Mouse (Mus musculus) Muller cell, postnatal 12 days (primary cell): ENCODE measurements around the gene Osbpl10.
"Not testable (repeated sequence)": the region's sequence is repeated elsewhere in the genome, so short reads cannot be mapped to it uniquely, and the experiment has no call there.

Experiments
- DNase-seq: peaks from one replicate; pipeline ENCODE4 v3.0.0-alpha.2; 2015; ENCODE audit errors: inconsistent ontology term

Gene Osbpl10

DNA sequence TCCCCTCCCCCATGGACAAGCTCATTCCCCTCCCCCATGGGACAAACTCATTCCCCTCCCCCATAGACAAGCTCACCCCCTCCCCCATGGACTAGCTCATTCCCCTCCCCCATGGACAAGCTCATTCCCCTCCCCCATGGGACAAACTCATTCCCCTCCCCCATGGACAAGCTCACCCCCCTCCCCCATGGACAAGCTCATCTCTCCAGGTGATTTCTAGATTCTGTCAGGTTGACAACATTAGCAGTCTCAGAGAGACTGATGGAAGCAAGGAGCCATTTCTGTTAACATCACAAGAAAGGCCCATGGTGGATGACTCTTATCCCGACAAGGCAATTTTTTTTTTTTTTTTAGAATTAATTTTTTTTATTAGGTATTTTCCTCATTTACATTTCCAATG, 52.7 kb downstream of the Osbpl10 start:
- not testable (repeated sequence) for DNase-seq

DNA sequence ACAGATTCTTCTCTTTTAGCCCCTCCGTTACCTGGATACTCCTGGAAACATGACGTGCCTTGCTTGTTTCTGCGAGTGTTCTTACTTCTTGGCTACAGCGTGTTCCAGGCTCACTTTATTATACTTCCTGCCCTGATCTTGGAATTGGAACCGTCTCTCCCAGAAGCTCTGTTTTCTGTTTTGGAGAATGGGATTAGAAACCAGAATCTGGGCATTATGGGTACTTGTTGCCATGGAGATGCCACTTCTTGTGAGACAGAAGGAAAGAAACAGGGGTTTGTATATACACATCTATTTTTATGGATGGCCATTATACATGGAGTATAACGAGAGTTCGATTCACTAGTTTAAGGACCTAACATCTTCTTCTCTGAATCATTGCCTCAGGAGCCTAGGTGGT, 54.4 kb downstream of the Osbpl10 start:
- DNase-seq: no peak

DNA sequence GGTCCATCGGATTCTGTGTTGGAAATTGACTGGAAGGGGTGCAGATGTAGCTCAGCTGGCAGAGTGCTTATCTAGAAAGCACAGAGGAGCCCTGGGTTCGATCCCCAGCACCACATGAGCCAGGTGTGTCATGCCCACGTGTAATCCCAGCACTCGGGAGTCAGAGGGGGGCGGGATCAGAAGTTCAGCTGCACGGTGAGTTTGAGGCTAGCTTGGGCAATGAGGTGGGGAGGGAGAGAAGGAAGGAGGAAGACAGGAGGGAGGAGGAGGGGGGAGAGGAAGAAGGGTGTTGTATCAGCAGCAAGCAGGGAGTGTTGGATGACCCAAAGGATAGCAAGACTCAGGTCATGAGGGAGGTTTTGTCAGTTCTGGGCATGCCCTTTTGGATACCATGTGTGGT, 55.9 kb downstream of the Osbpl10 start:
- no peak for DNase-seq

DNA sequence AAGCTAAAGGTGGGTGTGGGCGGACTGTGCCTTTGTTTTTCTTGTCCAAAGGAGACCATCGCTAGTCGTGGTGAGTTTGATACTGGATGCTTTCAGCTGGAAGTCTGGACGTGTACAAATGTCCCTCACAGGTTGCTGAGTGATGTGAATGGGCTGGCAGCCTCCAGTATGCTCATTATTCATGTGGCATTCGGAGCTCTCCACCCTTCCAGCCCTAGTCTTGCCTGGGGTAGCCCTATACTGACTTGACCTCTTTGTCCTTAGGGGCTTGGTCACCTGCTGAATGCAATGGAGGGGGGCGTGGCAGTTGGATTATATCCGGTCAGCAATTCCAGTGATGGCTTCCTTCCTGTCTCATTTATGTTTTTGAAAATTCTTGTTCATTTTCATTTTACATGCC, 56.4 kb downstream of the Osbpl10 start:
- no peak for DNase-seq

DNA sequence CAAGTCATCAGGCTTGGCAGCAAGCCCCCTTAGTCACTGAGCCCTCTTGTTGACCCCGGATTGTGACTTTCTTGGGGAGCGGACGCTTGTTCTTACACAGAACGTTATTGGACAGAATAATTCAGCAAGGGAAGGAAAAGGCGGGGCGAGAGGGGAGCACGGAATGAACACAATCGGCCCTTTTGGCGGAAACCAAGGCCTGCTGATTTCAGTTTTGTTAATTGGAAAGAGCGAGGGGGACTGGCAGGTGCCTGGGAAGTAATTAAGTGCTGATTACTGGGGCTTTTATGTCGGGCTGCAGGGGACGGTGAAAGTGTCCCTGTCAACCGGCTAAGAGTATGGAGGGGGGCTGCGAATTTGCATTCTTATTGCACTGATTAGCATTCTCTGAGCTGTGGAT, 59.8 kb downstream of the Osbpl10 start:
- DNase-seq: peak; percentile 69

DNA sequence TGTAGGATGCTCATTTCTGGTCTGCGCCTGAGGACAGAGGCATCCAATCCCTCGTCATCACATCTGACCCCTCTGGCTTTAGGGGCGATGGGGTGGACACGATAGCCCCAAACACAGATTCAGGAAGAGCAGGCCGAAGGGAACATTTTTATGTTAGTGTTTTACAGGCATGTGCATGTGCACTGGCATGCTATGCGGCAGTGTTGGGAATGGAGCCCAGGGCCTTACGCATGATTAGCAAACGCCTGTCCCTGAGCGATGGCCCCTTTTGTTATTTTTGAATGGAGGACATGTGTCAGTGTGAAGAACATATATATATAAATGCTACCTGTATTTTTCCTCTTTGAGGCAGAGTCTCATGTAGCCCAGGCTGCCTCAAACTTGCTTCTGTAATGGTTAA, 60.3 kb downstream of the Osbpl10 start:
- DNase-seq: no peak

DNA sequence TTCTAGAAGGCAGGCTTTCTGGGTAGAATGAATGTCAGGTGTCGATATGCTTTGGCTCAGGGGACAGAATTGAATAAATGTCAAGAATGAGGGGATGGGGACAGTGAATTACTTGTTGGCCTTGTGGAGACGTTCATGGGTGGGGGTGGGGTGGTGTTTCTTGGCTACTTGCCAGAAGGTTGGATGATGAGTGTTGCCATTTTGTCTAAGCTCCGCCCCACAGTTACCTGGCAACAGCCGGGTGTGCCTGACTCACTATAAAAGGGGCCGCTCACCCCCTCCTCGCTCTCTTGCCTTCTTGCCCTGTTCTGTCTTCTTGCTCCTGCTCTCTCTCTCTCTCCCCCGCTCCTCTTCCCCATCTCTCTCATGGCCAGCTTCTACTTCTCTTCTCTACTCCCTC, 60.9 kb downstream of the Osbpl10 start:
- peak; percentile 54 for DNase-seq

DNA sequence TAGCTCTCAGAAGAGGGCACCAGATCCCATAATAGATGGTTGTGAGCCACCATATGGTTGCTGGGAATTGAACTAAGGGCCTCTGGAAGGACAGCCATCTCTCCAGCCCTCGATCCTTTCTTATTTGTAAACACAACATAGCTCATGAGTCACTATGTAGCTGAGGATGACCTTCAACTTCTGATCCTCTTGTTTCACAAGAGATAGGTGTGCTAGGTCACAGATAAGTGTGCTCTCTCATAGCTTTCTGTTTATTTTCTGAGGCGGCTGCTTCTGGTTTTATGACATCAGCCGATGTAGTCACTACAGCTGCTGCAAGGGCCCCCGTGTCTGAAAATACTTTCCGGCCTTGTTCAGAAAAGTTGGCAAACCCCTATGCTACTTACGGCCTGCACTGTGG, 64.2 kb downstream of the Osbpl10 start:
- DNase-seq: no peak

DNA sequence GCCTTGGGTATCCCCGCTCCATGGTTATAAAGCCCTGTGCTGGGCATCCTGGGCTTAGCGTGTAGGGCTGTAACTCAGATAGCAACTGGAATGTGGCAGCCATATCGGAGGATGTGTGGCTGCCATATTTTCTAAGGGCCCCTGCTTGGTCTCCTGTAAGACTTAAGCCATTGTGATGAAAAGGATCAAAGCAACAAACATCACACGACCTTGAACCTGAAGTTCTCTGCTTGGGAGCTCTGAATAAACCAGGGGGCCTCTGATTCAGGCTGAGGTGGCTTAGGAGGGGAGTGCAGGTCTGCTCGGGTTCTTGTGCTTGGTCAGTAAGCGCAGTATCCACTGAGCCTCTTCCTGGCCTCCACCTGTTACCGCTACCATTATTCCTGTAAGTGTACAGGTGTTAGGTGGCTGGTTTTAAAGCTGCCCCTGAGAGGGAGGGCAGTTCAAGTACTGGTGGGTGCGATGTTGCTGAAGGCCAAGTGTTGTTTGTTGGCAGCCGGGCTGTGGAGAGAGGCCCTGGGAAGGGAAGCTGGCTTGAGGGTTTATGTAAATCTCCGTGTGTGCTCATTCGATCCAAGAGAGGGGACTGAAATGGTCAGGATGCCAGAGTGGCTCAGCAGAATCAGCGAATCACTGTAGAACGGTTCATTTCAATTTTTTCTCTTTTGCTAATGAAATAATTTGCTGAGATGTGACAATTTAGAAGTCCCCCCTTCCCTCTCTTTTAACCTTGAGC, 64.8 kb downstream of the Osbpl10 start:
- no peak for DNase-seq

DNA sequence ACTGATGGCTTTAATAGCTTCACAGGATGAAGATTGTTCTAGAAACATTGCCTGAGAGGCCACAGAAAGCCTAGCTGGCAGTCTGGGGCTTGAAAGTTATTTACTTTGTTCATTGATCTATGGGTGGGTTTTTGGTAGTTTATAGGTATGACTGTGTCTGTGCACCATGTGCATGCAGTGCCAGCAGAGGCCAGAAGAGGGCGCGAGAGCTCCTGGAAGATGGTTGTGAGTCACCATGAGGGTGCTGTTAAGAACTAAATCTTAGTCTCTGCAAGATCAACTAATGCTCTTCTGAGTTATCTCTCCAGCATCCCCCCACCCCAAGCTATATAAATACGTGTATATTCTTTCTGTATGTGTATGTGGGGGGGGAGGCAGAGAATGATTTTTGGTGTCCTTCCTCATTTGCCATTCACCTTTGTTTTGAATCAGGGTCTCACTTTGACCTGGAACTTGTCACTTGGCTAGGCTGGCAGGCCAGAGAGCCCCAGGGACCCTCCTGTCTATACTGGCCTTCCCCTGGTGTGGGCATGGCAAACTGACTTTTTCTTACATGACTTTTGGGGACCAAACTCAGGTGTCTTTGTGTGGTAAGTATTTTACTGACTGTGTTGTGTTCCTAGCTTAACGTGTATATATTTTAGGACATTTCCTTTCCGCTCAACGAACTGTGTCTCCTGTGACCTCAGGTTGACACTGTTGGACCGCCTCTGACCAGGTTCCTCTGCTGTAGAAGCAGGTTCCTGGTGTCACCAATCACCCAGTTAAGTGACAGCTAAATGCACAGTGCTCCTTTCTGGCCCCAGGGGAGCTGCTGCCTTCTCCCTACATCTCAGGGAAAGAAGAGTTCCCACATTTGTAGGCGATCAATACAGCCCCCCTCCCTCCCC, 65.8 kb downstream of the Osbpl10 start:
- no peak for DNase-seq

DNA sequence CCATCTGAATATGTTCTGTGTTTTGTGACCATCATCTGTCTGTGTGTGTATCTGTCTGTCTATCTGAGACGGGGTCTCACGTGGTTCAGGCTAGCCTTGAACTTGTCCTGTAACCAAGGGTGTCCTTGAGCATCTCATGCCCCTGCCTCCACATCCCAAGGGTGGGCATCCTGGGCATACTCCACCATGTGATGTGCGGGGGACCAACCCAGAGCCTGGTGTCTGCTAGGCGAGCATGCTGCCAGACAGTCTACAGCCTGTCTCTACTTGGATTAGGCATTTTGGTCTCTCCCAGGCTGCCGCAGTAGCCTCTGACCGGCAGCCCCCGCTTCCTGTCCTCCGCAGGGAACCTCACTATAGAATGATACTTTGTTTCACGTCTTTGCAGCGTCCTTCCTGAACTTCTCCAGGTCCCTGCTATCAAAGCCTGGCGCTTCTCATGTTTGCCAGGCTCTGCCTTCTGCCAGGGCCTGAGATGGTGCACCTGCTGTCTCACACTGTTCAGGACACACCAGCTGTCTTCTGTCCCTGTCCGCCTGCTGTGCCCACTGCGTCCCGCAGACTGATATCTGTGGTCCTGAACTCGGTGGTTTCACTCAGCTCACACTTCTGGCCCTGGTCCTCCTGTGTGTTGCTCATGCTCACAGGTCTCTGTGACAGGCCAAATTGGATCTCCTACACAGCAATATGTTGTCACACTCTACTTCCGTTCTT, 66.9 kb downstream of the Osbpl10 start:
- no peak for DNase-seq

DNA sequence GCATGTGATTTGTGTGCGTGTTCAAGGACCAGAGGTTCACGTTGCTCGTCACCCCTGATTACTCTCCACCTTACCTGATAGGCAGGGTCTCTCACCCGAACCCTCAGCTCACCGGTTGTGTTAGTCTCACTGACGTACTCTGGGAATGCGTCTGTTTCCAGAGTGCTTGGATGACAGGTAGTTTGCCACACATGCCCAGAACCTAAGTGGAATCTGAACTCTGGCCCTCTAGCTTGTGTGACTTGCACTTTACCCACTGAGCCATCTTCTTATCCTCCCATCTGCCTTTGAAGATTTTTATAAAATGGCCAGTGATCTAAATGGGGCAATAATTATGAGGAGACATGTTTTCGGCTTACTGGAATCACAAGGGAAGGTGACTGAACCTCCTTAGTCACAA, 68.3 kb downstream of the Osbpl10 start:
- no peak for DNase-seq

DNA sequence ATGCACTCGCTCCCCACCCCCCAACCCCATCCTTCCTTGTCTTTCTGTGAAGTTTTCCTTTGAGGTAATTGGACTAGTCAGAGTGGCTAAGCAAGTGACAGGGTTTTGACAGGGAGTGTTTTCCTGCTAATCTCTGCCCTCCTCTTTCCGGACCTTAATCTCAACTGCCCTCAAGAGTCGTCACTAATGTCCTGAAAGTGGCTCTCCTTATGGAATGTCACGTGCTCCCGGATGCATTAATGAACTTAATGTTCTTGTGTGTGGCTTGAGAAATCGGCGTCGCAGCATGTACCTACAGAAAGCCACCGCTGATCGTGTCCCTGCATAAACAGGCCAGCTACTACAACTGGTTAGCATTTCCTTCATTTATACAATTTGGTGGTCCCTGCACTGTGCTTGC, 70.0 kb downstream of the Osbpl10 start:
- DNase-seq: no peak

DNA sequence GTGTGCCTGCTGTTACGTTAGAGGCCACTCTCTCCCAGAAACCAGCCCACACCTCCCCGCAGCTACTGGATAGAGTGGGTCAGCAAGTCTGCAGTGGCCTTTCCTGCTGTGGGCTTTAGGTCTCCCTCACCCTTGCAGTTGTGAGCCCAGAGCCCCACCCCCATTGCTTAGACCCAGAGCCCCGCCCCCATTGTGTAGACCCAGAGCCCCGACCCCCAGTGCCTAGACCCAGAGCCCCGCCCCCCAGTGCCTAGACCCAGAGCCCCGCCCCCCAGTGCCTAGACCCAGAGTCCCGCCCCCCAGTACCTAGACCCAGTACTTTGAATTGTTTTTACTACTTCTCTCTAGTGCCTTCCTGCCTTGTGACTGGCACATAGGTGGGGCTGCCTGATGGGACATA, 70.5 kb downstream of the Osbpl10 start:
- no peak for DNase-seq

DNA sequence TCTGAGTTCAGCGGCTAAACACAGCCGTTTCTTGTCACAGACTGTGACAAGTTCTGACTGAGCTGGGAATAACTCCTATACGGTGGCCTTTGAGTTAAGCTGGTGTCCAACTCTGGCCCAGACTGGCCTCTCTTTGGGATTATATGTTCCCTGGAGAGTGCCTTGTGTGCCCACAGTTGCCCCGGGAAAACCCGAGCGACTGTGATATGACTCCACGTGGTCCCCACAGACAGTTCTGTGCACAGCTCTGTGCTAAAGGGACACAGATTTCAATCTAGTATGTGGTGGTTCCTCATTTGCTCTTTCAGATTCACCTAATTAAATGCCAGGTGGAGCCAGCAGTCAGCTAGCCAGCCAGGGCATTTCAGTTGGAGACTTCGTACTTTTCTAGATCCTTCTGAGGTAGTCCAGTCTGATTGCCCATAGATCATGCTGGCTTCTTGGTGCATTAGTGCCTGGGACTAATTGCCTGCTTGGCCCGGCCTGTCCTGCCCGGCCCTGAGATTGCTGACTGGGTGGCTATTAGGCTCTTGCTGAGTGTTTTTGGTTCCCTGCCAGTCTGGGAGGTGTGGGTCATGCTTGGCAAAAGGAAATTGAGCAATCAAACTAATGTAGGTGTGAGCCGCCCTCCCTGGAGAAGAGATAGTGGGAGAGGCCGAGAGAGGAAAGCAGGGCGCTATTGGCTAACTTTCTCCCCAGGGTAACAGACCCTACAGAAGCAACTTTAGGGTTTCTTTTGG, 71.8 kb downstream of the Osbpl10 start:
- peak; percentile 60 for DNase-seq

DNA sequence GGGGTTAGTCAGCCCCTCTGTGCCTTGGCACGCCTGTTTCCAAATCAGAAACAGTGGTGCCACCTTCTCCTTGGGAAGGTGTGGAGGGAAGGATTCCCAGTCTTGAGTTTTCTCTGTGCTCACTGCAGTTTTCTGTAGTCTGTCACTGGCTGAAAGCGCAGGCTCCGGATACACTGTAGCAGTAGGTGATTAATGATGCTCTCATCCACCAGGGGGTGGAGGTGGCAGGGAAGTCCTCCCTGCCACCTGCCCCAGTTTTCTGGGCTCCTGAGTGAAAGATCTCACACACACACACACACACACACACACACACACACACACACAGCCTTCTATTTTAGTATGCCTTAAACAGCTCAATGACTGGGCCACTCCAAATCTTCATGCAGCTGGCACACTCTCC, 73.6 kb downstream of the Osbpl10 start:
- DNase-seq: no peak

DNA sequence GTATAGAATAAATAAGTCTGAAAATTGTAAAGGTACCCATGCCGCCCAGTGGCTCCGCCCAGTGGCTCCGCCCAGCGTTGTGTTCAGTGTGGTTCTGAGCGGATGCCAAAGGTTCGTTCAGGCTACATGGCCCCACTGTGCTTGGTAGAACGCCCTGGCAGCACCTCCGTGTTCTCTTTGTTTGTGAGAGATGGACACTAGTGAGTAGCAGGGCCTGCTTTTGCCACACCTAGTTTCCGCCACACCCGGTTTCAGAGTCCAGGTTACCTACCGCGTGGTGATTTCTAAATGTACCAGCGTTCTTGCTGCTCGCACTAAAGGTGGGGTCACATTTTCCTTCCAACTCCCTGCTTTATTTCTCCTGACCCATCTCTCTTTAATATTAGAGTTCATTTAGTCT, 75.4 kb downstream of the Osbpl10 start:
- no peak for DNase-seq

DNA sequence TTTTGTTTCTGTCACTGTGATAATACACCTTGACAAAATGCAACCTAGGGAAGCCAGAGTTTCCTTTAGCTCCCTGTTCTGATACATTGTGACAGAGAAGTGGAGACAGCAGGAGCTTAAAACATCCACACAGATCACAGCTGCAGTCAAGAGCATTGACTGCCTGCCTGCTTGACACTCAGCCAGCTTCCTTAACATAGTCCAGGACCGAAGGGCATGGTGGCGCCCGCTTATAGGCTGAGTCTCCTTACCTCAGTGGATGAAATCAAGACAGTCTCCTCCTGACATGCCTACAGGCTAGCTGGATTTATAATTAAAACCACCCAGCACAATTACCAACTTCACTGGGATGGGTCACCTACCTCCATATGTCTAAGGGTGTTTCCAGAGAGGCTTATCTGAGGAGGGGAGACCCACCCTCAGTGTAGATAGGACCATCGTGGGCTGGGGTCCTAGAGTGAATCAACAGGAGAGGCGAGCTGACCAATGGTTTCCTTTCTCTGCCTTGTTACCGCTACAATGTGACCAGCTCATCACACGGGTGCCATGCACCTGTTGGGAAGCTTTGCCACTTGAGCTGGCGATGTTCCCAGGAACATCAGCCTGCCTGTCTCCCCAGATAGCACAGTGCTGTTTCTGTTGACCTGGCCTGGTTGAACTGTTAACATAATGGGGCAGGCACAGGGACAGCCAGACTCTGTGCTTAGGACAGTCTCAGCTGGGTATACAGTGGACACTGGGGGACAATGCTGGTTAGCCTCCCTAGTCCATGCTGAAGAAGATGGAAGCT, 76.9 kb downstream of the Osbpl10 start:
- no peak for DNase-seq

DNA sequence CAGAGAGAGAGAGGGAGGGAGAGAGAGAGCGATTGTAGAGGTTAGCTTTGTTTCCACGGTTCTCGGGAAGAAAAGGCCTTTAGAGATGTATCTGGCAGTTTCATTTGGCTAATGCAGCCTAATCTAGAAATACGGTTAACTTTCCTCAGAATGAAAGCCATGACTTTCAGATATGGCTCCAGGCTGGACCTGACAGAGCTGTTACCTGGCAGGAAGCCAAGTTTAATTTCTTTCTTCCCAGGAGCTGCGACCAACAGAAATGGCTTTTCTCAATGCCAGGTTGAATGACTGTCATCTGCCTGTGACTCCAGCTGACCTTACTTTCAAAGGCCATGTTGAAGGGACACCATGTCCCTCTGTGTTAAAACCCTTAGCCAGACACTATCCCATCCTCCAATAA, 80.4 kb downstream of the Osbpl10 start:
- DNase-seq: no peak

DNA sequence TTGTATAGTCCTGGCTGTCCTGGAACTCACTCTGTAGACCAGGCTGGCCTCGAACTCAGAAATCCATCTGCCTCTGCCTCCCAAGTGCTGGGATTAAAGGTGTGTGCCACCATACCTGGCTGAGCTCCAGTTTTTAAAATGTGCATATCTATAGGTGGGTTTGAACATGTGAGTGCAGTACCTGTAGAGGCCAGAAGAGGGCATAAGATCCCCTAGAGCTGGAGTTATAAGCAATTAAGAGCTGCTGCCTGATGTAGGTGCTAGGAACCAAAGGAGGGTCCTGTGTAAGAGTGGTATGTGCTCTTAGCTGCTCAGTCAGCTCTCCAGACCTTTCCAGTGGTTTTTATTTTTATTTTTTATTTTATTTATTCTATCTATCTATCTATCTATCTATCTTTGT, 86.5 kb downstream of the Osbpl10 start:
- no peak for DNase-seq

DNA sequence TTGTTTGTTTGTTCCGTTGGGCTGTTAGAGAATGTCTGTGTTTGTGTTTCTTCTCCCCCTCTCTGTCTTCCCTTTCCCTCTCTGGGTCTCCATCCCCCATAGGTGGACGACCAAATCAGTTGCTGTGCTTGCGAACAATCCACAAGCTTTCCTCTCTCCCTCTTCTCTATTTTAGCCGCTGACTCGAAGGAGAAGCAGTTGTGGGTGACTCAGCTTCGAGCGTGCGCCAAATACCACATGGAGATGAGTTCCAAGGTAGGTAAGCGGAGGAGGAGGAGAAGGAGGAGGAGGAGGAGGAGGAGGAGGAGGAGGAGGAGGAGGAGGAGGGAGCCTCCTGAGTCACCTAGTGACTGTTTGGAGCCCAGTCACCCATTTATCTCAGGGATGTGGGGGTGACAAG, 88.7 kb downstream of the Osbpl10 start:
- DNase-seq: peak; percentile 22
